Mouse (Mus musculus): Measurements from ENCODE around the gene Acot11. TPM values are rescaled to one million over a fixed set of nuclear protein-coding genes. Genes with fewer than 3 reads are reported as not detected.

Gene Acot11
- polyA plus RNA-seq, 1 experiment from 2014 or later = 5.0 TPM

DNA sequence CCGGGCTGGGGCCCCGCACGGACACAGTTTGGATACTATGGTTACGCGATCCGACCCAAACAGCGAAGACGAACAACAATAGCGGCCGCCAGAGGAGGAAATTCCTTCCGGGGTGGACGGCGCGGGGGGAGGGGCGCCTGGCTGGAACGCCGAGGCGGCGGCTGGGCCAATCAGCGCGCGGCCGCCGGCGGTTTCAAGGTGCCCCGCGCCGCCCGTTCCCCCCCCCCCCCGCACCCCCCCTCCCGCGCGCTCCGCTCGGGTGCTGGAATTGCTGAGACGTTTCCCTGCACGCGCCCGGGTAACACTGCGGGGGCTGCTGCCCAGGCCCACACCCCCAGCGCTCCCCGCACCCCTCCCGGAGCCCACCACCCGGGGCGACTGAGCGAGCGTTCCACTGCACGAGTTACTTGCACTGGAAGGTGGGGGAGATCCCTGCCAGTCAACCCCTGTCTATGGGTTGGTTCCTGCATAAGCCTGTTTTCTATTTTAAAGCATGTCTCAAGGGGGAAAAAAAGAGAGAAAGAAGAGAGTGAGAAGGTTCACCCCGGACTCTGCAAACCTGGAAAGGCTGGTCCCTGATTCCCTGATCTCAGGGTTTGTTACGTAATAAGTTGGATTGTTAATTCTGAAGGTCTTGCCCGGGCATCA lies 35.3 kb upstream of the Acot11 start:
- Histone ChIP-seq H3K36me3 (ENCODE audit: control insufficient read depth, insufficient read depth, low read length) (no peaks in the 10 kb centered on the region), H3K4me3 (ENCODE audit: control insufficient read depth in 1 of 2, insufficient read depth in 1 of 2, low read depth in 1 of 2, low read length in 2 of 2) (peak overlapping the region; percentile 70 to 73), H3K27ac (replicated peaks in 1 of 2; ENCODE audit: control insufficient read depth in 1 of 2, insufficient read depth in 1 of 2, low read depth in 2 of 2, low read length in 2 of 2) (peak overlapping the region; percentile 92 to 94), H3K4me2 (ENCODE audit: low read length) (peak overlapping the region; percentile 98), H3K9me3 (ENCODE audit: control insufficient read depth, low read length) (no peaks in the 10 kb centered on the region), H3K27me3 (ENCODE audit: control insufficient read depth, insufficient read depth, low read length) (no peaks in the 10 kb centered on the region), H3K4me1 (ENCODE audit: control insufficient read depth in 2 of 2, insufficient read depth in 2 of 2, low read length in 2 of 2) (peaks cover 17 to 33% of the 10 kb centered on the region in 2 experiments), H3K9ac (ENCODE audit: low read length) (peak overlapping the region; percentile 82)
- 2% methylated on average over 30 of the region's 51 CpGs for WGBS
- peak; percentile 67 for ATAC-seq (ENCODE audit: insufficient number of reproducible peaks, insufficient read depth, low FRiP score, low read depth)

DNA sequence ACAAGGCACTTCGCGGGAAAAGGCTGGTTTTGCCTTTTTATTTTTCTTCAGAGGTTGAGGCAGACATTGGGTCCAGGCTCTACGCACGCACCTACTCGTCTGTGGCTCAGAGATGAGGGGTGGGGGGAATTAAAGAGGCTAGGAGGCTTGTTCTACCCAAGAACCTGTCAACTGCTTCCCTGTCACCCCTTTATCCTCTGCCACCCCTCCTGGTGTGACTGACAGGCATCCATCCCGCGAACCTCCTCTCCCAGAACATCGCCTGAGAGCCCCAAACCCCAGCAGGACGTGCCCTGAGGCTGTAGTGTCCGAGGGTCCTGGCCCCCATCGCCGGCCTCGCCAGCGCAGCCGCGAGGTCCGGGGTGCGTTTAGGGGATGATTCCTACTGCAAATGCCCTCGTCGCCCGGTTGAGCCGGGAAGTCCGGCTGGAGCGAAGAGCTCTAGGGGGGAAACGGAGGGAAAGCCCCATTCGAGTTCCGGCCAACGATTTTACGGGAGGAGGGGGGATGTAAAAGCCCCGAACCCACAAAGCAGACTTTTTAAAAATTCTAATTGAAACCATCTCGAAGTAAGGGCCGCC lies 34.5 kb upstream of the Acot11 start:
- Histone ChIP-seq H3K36me3 (ENCODE audit: control insufficient read depth, insufficient read depth, low read length) (no peaks in the 10 kb centered on the region), H3K4me1 (ENCODE audit: control insufficient read depth in 2 of 2, insufficient read depth in 2 of 2, low read length in 2 of 2) (peaks cover 17 to 33% of the 10 kb centered on the region in 2 experiments), H3K27me3 (ENCODE audit: control insufficient read depth, insufficient read depth, low read length) (no peaks in the 10 kb centered on the region), H3K27ac (replicated peaks in 1 of 2; ENCODE audit: control insufficient read depth in 1 of 2, insufficient read depth in 1 of 2, low read depth in 2 of 2, low read length in 2 of 2) (peak overlapping the region; percentile 92 to 94), H3K4me2 (ENCODE audit: low read length) (peak overlapping the region; percentile 98), H3K9ac (ENCODE audit: low read length) (peak overlapping the region; percentile 82), H3K9me3 (ENCODE audit: control insufficient read depth, low read length) (no peaks in the 10 kb centered on the region), H3K4me3 (ENCODE audit: control insufficient read depth in 1 of 2, insufficient read depth in 1 of 2, low read depth in 1 of 2, low read length in 2 of 2) (peak overlapping the region; percentile 70 to 73)
- WGBS = under 1% methylated on average over 32 of the region's 32 CpGs
- peak; percentile 10; the same call in 1 of the 2 replicates for ATAC-seq (ENCODE audit: insufficient number of reproducible peaks, insufficient read depth, low FRiP score, low read depth)

DNA sequence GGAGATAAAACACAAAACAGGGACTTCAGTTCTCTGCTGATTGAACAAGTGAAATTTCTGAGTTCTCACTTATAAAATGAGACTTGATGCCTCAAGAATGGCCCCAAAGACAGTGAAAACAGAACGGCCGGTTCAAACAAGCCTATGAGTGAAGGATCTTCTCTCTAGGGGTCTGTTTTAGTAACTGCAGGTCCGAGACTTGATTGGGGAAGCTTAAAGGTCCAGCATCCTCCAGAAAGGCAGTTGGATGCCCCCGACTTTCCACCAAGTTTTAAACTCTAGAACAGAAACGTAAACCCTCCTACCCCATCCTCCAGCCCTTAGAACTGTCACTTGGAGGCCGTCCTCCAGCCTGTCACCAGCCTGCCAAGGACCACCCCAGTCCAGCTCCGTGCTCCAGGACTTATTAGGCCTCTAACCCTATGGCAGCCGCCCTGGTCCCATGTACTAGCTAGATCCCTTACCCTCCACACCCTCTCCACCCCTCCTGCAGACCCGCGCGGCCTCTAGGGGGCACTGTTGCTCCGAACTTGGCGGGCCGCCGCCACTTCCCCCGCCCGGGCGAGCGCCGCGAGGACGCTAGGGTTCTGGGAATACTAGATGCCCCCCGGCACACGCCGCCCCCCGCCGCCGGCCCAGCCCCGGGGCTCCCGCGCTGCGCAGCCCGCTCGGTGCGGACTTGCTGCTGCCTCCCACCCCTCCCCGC lies 33.9 kb upstream of the Acot11 start:
- peak overlapping the region; percentile 98 for H3K4me2 ChIP-seq (ENCODE audit: low read length)
- H3K4me1 ChIP-seq (ENCODE audit: control insufficient read depth in 2 of 2, insufficient read depth in 2 of 2, low read length in 2 of 2) = peaks cover 17 to 33% of the 10 kb centered on the region in 2 experiments
- H3K9ac ChIP-seq (ENCODE audit: low read length) = peak overlapping the region; percentile 82
- H3K9me3 ChIP-seq (ENCODE audit: control insufficient read depth, low read length) = no peaks in the 10 kb centered on the region
- H3K4me3 ChIP-seq (ENCODE audit: control insufficient read depth in 1 of 2, insufficient read depth in 1 of 2, low read depth in 1 of 2, low read length in 2 of 2) = peak overlapping the region; percentile 70 to 73
- ATAC-seq (ENCODE audit: insufficient number of reproducible peaks, insufficient read depth, low FRiP score, low read depth) = peak; percentile 79
- H3K27ac ChIP-seq (replicated peaks in 1 of 2; ENCODE audit: control insufficient read depth in 1 of 2, insufficient read depth in 1 of 2, low read depth in 2 of 2, low read length in 2 of 2) = peak overlapping the region; percentile 92 to 94
- H3K27me3 ChIP-seq (ENCODE audit: control insufficient read depth, insufficient read depth, low read length) = no peaks in the 10 kb centered on the region
- 2% methylated on average over 36 of the region's 36 CpGs for WGBS
- no peaks in the 10 kb centered on the region for H3K36me3 ChIP-seq (ENCODE audit: control insufficient read depth, insufficient read depth, low read length)

DNA sequence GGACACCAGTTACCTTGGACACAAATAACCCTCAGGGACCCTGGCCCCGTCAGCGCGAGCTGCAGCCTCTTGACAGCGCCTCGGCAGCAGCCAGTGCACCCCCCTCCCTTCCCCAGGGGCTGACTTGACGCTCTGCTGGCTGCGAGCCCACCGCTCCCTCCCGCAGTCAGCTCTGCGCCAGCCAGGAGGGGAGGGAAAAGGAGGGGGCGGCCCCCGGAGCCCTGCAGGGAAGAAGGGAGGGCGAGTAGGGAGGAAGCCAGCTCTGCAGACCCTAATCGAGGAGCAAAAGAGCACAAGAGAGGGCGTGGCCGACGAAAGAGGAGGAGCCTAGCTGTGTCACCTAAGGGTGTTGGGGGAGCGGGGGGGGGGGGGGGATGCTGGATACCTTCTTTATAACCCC lies 33.2 kb upstream of the Acot11 start:
- ATAC-seq (ENCODE audit: insufficient number of reproducible peaks, insufficient read depth, low FRiP score, low read depth) = peak; percentile 70
- H3K27me3 ChIP-seq (ENCODE audit: control insufficient read depth, insufficient read depth, low read length) = no peaks in the 10 kb centered on the region
- H3K27ac ChIP-seq (replicated peaks in 1 of 2; ENCODE audit: control insufficient read depth in 1 of 2, insufficient read depth in 1 of 2, low read depth in 2 of 2, low read length in 2 of 2) = no peak overlapping the region; a peak in 1 of 4 replicates
- H3K9ac ChIP-seq (ENCODE audit: low read length) = peak overlapping the region; percentile 31
- H3K4me3 ChIP-seq (ENCODE audit: control insufficient read depth in 1 of 2, insufficient read depth in 1 of 2, low read depth in 1 of 2, low read length in 2 of 2) = peak overlapping the region; percentile 5 to 21; a peak in 3 of 4 replicates
- peak overlapping the region; percentile 98 for H3K4me2 ChIP-seq (ENCODE audit: low read length)
- no peaks in the 10 kb centered on the region for H3K36me3 ChIP-seq (ENCODE audit: control insufficient read depth, insufficient read depth, low read length)
- peaks cover 17 to 33% of the 10 kb centered on the region in 2 experiments for H3K4me1 ChIP-seq (ENCODE audit: control insufficient read depth in 2 of 2, insufficient read depth in 2 of 2, low read length in 2 of 2)
- under 1% methylated on average over 17 of the region's 18 CpGs for WGBS
- H3K9me3 ChIP-seq (ENCODE audit: control insufficient read depth, low read length) = no peaks in the 10 kb centered on the region

DNA sequence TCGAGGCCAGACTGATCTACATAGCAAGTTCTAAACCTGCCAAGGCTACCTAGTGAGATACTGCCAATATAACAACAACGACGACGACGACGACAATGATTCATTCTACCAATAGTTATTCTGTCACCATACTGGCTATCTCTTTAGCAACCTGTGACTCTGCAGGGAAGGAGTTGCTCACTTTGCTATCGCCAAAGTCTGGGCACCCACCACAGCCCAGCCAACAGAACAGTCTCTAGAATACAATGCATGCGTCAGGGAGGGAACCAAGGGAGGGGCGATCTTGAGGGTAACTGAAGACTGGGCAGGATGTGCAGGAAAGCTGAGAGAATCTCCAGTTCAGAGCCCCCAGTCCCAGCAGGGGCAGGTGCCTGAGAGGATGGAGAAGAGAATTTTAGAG lies 32.6 kb upstream of the Acot11 start:
- ATAC-seq (ENCODE audit: insufficient number of reproducible peaks, insufficient read depth, low FRiP score, low read depth) = no peak
- H3K27ac ChIP-seq (replicated peaks in 1 of 2; ENCODE audit: control insufficient read depth in 1 of 2, insufficient read depth in 1 of 2, low read depth in 2 of 2, low read length in 2 of 2) = no peak overlapping the region; a peak in 1 of 4 replicates
- H3K9ac ChIP-seq (ENCODE audit: low read length) = peak overlapping the region; percentile 31

DNA sequence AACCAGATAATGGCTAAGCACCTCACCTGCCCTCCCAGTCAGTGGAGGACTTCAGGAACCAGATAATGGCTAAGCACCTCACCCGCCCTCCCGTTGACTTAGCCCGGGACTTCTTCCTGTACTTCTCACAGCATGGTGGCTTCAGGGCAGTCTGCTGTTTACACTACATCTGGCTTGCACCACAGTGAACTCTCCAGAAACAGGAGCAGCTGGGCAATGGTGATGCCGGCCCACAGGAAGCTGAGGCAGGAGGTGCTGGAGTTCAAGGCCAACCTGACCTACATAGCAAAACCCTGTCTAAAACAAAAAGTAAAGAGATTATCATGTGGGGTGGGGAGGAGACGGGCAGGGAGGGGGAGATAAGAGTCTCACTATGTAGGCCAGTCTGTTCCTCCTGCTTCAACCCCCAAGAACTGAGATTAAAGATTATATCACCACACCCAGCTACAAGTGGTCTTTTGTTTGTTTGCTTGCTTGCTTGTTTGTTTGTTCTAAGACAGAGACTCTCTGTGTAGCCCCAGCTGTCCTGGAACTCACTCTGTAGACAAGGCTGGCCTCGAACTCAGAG lies 25.8 kb upstream of the Acot11 start:
- Histone ChIP-seq H3K9ac (ENCODE audit: low read length) (no peak overlapping the region), H3K4me1 (ENCODE audit: control insufficient read depth in 2 of 2, insufficient read depth in 2 of 2, low read length in 2 of 2) (peaks cover 9 to 17% of the 10 kb centered on the region in 2 experiments), H3K4me3 (ENCODE audit: control insufficient read depth in 1 of 2, insufficient read depth in 1 of 2, low read depth in 1 of 2, low read length in 2 of 2) (no peak overlapping the region), H3K4me2 (ENCODE audit: low read length) (no peak overlapping the region), H3K9me3 (ENCODE audit: control insufficient read depth, low read length) (no peaks in the 10 kb centered on the region), H3K27ac (replicated peaks in 1 of 2; ENCODE audit: control insufficient read depth in 1 of 2, insufficient read depth in 1 of 2, low read depth in 2 of 2, low read length in 2 of 2) (no peak overlapping the region), H3K27me3 (ENCODE audit: control insufficient read depth, insufficient read depth, low read length) (0 out of 2 replicates have a peak, but pooled peaks cover 4% of the 10 kb centered on the region), H3K36me3 (ENCODE audit: control insufficient read depth, insufficient read depth, low read length) (no peaks in the 10 kb centered on the region)
- no peak for ATAC-seq (ENCODE audit: insufficient number of reproducible peaks, insufficient read depth, low FRiP score, low read depth)
- 54% methylated on average over 6 of the region's 6 CpGs for WGBS

More for the DNA sequence above, 32.6 kb upstream of the Acot11 start:
- Histone ChIP-seq H3K27me3 (ENCODE audit: control insufficient read depth, insufficient read depth, low read length) (no peaks in the 10 kb centered on the region), H3K9me3 (ENCODE audit: control insufficient read depth, low read length) (no peaks in the 10 kb centered on the region), H3K4me1 (ENCODE audit: control insufficient read depth in 2 of 2, insufficient read depth in 2 of 2, low read length in 2 of 2) (peaks cover 17 to 33% of the 10 kb centered on the region in 2 experiments), H3K4me2 (ENCODE audit: low read length) (peak overlapping the region; percentile 98), H3K36me3 (ENCODE audit: control insufficient read depth, insufficient read depth, low read length) (no peaks in the 10 kb centered on the region), H3K4me3 (ENCODE audit: control insufficient read depth in 1 of 2, insufficient read depth in 1 of 2, low read depth in 1 of 2, low read length in 2 of 2) (peak overlapping the region in 1 of 2 experiments; percentile 21; a peak in 1 of 4 replicates)
- 5% methylated on average over 9 of the region's 9 CpGs for WGBS

DNA sequence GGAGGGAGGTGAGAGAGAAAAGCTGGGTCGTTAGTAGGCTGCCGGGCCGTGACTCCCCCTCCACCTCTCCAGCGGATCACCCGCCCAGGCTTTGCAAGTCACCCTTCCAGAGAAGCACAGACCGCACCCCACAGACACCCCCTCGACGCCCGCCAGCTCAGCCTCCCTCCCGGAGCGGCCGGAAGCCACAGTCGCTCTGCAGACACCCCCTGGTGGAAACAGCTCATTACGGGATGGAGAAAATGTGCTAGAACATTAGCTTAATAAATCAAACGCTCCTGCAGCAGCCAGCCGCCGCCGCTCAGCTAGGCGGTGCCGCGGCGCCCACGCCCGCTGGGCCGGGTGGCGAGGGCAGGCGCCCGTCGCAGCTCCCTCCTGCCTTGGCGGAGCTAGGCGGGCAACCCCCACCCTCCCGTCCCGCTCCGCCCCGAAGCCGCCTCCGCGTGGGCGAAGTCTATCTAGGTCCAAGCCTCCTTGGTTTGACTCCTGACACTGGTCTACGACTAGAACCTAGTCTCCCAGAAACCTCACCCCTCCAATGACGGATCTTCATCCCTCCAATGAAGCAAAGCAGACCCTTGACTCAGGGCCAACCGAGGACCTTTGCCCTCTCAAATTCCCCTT lies 23.1 kb upstream of the Acot11 start:
- Histone ChIP-seq H3K9ac (ENCODE audit: low read length) (peak overlapping the region; percentile 69), H3K4me1 (ENCODE audit: control insufficient read depth in 2 of 2, insufficient read depth in 2 of 2, low read length in 2 of 2) (peaks cover 9 to 17% of the 10 kb centered on the region in 2 experiments), H3K9me3 (ENCODE audit: control insufficient read depth, low read length) (no peaks in the 10 kb centered on the region), H3K27me3 (ENCODE audit: control insufficient read depth, insufficient read depth, low read length) (0 out of 2 replicates have a peak, but pooled peaks cover 4% of the 10 kb centered on the region), H3K4me3 (ENCODE audit: control insufficient read depth in 1 of 2, insufficient read depth in 1 of 2, low read depth in 1 of 2, low read length in 2 of 2) (peak overlapping the region; percentile 43 to 47), H3K36me3 (ENCODE audit: control insufficient read depth, insufficient read depth, low read length) (no peaks in the 10 kb centered on the region), H3K27ac (replicated peaks in 1 of 2; ENCODE audit: control insufficient read depth in 1 of 2, insufficient read depth in 1 of 2, low read depth in 2 of 2, low read length in 2 of 2) (0 out of 4 replicates have a peak overlapping the region, but pooled peaks of 1 of the 2 experiments have one; percentile 19), H3K4me2 (ENCODE audit: low read length) (peak overlapping the region; percentile 93)
- under 1% methylated on average over 42 of the region's 42 CpGs for WGBS
- ATAC-seq (ENCODE audit: insufficient number of reproducible peaks, insufficient read depth, low FRiP score, low read depth) = peak; percentile 62; the same call in 1 of the 2 replicates

Measured in heart, embryonic 14.5 days (tissue).